Mouse (Mus musculus) testis, postnatal 10 days (tissue): ENCODE measurements around the gene Vmn1r19.
"Not testable (repeated sequence)": the region's sequence is repeated elsewhere in the genome, so short reads cannot be mapped to it uniquely, and the experiment has no call there.

Experiments
- DNase-seq: peaks from one replicate; pipeline ENCODE4 v3.0.0; 2021; ENCODE audit warnings: low spot score

Vmn1r19 gene

GRCm38 (mm10) chr6:57403480-57403879 is at the start of gene Vmn1r19:
Gene Vmn1r19 (plus strand): TSS chr6:57403780.
- DNase-seq: not testable (repeated sequence)

DNA sequence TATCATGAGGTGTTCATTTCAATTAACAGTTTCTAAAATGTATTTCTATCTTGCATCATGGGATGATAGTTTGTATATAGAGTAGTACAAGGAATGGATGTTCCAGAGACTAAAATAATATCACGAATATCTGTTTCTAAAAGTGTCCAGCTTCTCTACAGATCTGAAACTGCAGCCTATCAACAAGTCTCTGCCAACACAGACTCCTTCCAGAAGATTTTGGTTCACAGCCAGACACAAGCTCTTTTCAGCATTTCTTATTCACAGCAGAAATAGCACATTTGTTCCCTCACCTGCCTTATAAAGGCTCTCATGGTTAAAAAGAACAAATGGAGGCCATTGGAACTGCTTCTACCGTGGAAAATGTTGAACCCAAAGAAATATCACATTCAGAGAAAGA is 46.7 kb upstream of the Vmn1r19 start:
- DNase-seq: no peak

GRCm38 (mm10) chr6:57363627-57364026 is 40.0 kb upstream of the Vmn1r19 start, which contains the start of gene Vmn1r17:
Gene Vmn1r17 (minus strand): TSS chr6:57363727.
- DNase-seq: no peak

GRCm38 (mm10) chr6:57365866-57366265 is 37.7 kb upstream of the Vmn1r19 start:
- DNase-seq: not testable (repeated sequence)

DNA sequence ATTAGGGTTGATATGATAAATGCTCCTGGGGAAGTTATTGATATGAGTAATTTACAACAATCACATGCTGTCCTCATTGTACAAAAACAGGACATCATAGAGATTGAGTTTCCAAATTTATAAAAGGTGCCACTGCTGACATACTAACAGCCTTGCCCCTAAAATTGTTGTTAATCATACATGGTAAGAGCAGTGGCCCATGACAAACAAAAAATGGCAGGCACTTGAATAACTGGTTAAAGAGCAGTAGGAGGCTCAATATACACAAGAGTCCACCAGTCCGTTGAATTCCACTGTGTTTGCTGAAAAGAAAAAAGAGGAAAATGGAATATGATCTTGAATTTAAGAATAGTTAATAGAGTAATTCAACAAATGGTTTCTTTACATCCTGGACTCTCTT is 36.1 kb upstream of the Vmn1r19 start:
- DNase-seq: no peak

DNA sequence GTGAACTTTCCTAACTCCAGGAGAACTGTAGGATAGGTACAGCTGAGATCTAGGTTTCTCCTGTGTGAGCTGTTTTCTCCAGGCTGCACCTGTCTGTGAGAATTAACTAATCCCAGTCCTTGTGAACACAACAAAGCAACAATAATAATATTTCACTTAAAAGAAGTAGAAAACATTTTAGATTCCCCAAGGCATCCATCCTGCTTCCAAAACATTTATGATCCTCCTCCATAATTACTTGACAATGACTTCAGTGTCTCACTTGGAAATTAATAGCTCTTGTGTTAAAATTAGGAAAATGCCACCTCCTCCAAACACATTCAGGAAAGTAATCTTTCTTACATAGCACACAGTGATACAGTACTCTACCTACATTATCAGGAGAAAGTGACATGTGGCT is 7.9 kb upstream of the Vmn1r19 start, which contains the start of gene Vmn1r18:
Gene Vmn1r18 (minus strand): TSS at position 101 of the 400 bp plus-strand sequence.
- no peak for DNase-seq

DNA sequence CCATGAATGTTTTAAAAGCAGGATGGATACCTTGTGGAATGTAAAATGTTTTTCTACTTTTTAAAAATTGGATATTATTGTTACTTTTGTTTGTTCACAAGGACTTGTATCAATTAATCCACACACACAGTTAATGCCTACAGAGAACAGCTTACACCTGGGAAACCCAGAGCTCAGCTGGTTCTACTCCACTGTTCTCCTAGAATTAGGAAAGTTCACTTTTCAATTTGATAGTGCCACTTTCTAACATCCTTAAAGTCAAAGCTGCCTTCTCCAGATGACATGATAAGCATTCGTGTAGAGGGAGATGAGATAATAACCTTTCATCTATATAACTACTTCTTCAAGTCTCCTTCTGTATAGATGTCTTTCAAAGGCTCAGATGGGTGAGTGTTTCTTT is 25.1 kb downstream of the Vmn1r19 start, which contains the start of gene Vmn1r20:
Gene Vmn1r20 (plus strand): TSS at position 301 of the 400 bp plus-strand sequence.
- DNase-seq: no peak

GRCm38 (mm10) chr6:57431196-57431595 is 27.6 kb downstream of the Vmn1r19 start:
- DNase-seq: no peak
